Mouse (Mus musculus): ENCODE results near the gene Usp49.
"Not testable (repeated sequence)": the region's sequence is repeated elsewhere in the genome, so short reads cannot be mapped to it uniquely, and the experiment has no call there.

Usp49 gene

DNA sequence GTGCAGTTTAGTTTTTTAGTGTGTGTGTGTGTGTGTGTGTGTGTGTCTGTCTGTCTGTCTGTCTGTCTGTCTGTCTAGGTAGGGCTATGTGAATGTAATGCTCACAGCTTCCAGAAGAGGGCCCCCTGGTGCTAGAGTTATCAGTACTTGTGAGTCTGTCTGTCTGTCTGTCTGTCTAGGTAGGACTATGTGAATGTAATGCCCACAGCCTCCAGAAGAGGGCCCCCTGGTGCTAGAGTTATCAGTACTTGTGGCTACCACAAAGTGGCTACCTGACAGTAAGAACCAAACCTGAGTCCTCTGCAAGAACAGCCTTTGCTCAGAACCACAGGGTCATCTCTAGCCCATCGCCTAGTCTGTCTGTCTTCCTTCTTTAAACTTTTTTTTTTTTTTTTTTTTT lies 16.2 kb downstream of the Usp49 start:
- peak; percentile 32 to 40 for DNase-seq (ENCODE audit: low spot score in 2 of 2)

DNA sequence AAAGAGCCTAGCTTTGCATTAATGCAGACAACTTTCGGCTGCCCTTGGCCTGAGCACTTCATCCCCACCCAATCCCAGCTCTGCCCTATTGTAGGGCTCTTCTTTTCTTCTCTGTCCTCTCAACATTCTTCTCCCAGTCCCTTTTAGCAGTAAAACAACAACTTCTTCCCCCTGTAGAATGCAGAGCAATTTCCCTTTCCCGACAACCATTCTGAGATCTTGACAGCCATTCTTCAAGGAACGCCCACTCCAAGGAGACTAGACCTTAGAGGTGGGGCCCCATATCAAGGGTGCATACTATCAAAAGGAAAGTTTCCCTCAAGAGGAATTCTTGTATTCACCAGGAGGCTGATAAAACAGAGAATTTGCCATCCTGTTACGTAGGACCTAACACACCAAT lies 18.5 kb downstream of the Usp49 start:
- DNase-seq (ENCODE audit: low spot score in 2 of 2), result no peak

DNA sequence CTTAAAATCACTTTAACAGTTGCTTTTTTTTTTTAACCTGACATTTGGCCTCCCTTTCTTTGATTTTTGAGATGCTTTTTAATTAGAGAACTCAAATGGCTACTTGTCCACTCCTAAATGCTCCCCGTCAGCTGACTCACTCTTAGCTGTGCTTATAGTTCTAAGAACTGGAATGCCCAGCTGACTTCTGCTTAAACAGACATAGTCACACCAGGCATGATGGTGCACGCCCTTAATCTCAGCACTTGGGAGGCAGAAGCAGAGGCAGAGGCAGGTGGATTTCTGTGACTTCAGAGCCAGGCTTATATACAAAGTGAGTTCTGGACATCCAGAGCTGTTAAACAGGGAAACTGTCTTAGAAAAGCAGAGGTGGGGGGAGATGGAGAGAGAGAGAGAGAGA lies 21.5 kb downstream of the Usp49 start:
- no peak for DNase-seq (ENCODE audit: low spot score in 2 of 2)

DNA sequence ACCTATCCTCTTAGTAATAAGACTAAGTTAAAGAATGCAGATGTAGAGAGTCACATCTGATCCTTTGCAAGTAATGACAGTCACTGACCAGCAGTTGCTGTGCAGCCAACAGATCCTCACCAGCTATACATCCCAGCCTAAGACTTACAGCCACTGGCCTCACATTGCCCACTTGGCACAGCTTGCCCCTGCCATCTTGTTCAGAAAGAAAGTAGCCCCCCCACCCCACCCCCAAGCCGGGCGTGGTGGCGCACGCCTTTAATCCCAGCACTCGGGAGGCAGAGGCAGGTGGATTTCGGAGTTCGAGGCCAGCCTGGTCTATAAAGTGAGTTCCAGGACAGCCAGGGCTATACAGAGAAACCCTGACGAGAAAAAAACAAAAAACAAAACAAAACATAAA lies 23.9 kb downstream of the Usp49 start:
- DNase-seq (ENCODE audit: low spot score in 2 of 2), result not testable (repeated sequence)

DNA sequence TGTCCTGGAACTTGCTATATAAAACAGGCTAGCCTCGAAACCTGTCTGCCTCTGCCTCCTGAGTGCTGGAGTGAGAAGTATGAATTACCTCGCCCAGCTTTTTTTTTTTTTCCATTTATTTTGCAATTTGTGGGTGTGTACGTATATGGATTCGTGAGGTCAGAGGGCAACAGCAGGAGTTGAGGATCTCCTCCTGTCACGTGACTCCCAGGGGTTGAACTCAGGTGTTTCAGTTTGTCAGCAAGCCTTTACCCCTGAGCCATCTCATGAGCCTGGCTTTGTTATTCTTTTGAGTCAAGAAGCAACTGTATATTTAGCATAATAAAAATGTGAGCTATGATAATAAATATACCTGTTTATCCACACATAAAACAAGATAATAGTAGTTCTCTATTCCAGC lies 25.2 kb downstream of the Usp49 start:
- no peak for DNase-seq (ENCODE audit: low spot score in 2 of 2)

DNA sequence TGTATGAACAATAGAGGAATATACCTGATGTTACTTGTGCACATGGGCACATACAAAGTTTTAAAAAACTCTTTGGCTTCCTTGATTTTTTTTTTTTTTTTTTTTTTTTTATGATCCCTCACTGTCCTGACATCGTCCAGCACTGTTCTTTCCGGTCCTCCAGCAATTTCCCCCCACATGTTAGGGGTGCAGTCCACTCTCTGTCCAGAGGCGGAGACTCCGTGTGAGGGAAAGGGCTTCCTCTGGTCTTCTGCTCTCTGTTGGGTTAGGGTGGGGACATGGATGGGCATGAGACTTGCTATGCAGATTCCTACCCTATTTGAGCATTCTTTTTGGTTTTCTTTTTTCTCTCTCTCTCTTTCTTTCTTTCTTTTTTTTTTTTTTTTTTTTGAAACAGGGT lies 27.4 kb downstream of the Usp49 start:
- no peak for DNase-seq (ENCODE audit: low spot score in 2 of 2)

DNA sequence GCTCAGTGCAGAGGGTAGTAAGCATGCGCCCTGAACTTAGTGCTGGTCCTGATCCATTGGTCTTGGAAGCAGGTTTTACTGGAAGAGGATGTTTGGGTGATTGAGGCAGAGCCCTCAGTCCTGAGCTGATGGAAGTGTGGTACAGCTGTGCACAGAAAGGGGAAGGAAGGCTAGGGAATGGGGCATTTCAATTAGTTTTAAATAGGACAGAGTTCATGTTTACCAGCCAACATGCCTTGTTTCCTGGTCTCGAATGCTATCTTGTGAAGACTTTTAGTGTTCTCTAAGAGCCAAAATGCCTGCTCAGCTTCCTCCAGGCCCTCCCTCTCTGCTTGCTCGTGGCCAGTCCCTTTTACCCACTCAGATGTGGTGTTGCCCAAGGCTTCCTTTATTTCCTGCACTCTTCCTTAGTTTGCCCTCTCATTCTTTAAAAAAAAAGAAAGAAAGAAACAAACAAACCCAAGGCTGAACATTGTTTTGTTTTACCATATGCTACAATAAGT lies 28.3 kb downstream of the Usp49 start:
- DNase-seq (ENCODE audit: low spot score in 2 of 2), result no peak

DNA sequence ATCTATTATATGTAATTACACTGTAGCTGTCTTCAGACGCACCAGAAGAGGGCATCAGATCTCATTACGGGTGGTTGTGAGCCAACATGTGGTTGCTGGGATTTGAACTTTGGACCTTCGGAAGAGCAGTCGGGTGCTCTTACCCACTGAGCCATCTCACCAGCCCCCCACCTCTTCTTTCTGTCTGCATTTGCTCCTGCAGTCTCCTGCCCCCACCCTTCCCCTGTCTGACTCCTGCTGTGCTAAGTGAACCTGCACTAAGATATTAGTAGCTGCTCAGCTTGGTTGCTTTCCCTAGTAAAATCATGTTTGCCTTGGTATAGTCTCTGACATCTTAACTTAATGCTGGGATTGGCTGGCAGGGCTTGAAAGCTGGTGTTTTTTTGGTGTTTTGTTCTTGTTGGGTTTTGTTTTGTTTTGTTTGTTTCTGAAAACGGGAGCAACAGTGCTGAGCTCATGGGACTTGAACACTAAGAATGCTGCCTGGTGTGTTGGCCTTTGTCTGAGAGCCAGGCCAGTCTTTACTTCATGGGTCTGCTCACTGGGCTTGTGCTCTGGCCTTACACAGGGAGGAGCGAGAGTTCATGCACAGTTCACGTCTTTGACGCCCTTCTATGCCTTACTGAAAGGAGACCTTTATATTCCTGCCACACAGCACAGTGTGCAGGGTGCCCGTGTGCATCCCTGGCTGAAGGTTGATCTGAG lies 32.7 kb downstream of the Usp49 start:
- DNase-seq (ENCODE audit: low spot score in 2 of 2), result no peak

DNA sequence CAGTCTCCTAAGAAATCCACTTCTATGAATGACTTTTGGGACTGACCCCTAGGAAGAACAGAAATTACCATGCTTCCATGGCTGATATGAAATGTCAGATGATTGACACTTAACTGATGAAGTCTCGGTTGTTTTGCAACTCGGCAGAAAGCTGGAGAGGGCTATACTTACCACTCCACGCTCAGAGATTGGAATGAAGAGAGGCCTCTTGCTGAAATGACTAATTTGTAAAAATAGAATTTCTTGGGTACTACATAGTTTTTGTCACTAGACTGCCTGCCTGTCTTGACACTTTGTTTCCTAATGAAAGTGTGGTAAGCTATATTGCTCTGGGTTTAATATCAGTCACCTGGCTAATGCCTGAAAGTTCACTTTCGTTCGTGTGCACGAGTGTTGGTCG lies 34.0 kb downstream of the Usp49 start:
- no peak for DNase-seq (ENCODE audit: low spot score in 2 of 2)

DNA sequence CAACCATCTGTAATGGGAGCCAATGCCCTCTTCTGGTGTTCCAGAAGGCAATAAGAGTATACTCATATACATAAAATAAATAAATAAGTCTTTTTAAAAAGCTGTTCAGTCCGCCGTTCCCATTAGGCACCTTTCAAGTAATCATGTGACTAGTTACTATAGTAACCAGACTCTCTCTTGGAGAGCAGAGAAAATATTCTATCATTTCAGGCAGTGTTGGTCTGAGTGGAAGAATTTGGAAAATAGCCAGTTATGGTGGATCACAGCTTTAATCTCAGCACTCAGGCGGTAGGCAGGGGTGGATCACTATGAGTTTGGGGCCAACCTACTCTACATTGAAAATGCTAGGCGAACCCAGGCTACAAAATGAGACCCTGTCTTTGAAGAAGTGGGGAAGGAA lies 38.7 kb downstream of the Usp49 start:
- DNase-seq (ENCODE audit: low spot score in 2 of 2), result no peak

DNA sequence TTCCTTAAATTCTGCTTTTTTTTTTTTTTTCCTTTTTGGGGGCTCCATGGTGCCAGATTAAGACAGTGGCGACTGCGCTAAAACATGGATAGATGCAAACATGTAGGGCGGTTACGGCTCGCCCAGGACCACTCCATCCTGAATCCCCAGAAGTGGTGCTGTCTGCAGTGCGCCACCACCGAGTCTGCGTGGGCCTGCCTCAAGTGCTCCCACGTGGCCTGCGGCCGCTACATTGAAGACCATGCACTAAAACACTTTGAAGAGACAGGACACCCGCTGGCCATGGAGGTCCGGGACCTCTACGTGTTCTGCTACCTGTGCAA lies 41.5 kb downstream of the Usp49 start:
- DNase-seq (ENCODE audit: low spot score in 2 of 2), result no peak

DNA sequence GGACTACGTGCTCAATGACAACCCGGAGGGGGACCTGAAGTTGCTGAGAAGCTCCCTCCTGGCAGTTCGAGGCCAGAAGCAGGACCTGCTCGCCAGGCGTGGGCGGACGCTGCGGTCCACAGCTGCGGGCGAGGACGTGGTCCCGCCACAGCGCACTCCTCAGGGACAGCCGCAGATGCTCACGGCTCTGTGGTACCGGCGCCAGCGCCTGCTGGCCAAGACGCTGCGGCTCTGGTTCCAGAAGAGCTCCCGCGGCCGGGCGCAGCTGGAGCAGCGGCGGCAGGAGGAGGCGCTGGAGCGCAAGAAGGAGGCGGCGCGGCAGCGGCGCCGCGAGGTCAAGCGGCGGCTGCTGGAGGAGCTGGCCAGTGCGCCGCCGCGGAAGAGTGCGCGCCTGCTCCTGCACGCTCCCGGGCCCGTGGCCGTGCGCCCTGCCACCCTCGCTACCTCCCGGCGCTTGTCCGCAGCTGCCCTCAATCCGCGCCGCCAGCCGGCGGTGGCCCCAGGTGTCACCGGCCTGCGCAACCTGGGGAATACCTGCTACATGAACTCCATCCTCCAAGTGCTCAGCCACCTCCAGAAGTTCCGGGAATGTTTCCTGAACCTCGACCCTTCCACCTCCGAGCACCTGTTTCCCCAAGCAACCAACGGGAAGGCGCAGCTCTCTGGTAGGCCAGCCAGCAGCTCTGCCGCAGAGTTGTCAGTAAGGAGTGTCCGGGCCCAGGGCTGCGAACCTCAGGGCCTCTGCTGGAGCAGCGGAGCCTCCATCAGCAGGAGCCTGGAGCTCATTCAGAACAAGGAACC lies 42.0 kb downstream of the Usp49 start:
- DNase-seq (ENCODE audit: low spot score in 2 of 2), result peak; percentile 46 to 66

DNA sequence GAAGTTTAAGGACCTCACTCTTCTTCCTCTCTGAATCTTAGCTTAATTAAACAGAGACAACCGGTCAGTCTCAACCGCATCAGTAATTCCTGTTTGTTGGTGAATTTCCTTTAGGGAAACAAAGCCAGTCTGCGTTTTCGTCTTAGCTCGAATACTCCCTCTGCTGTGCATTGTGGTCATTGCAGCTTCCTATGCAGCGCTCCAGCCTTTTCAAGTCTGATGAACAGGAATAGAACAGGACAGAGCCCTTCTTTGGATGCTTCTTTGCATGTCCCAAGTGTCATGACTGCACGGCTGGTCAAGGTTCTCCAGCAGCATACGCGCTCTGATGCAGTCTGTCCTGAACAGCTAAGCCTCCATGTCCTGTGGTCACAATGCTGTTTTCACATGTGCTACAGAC lies 46.1 kb downstream of the Usp49 start:
- peak; percentile 50 to 69 for DNase-seq (ENCODE audit: low spot score in 2 of 2)

DNA sequence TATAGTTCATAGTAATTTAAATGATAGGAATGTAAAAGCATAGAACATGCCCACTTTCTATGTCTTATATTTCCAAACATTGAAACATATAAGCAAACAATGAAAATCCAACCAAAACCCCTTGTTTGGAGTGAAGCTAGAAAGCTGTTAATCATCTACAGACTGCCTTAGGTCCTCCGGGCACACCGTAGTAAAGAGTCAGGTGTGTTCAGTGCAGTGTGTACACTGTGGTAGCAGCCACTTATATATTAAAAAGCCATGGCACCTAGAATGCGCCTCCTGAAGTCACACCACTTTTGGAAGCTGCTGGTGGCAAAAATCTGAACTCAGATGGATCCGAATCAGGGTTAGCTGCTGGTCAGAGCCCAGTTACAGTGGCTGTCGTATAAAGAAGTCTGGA lies 47.7 kb downstream of the Usp49 start:
- DNase-seq (ENCODE audit: low spot score in 2 of 2), result no peak

DNA sequence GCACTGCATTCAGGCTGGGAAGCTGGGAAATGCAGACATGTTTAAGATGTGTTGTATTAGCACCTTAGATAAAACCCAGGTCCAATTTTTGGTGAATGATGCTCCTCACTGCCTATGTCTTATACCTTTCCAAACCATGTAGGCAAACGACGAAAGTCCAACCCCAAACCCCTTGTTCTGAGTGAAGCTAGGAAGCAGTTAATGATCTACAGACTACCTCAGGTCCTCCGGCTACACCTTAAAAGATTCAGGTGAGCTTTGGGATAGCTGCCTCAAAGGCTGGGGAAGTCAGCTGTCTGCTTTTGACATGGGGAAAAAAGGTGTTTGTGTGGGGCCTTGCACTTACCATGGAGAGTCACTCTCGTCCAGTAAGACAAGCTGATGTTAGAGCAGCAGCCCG lies 48.2 kb downstream of the Usp49 start:
- no peak for DNase-seq (ENCODE audit: low spot score in 2 of 2)

DNA sequence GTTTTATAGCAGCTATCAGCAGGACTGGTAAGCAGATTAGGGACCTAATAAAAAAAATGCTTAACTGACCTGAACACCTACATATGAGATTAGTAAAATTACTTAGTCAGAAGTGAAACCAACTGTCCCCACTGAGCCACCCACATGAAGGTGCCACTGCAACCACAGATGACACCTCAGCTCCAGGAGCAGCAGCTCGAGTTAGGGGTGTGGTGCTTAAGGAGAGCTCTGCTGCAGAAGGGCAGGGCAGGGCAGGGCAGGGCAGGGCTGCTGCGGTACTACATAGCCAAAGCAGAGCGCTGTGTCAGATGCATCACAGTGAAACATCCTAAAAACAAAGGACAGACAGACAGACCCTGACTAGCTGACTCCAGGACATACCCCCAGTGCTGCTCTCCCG lies 52.3 kb downstream of the Usp49 start:
- no peak for DNase-seq (ENCODE audit: low spot score in 2 of 2)

DNA sequence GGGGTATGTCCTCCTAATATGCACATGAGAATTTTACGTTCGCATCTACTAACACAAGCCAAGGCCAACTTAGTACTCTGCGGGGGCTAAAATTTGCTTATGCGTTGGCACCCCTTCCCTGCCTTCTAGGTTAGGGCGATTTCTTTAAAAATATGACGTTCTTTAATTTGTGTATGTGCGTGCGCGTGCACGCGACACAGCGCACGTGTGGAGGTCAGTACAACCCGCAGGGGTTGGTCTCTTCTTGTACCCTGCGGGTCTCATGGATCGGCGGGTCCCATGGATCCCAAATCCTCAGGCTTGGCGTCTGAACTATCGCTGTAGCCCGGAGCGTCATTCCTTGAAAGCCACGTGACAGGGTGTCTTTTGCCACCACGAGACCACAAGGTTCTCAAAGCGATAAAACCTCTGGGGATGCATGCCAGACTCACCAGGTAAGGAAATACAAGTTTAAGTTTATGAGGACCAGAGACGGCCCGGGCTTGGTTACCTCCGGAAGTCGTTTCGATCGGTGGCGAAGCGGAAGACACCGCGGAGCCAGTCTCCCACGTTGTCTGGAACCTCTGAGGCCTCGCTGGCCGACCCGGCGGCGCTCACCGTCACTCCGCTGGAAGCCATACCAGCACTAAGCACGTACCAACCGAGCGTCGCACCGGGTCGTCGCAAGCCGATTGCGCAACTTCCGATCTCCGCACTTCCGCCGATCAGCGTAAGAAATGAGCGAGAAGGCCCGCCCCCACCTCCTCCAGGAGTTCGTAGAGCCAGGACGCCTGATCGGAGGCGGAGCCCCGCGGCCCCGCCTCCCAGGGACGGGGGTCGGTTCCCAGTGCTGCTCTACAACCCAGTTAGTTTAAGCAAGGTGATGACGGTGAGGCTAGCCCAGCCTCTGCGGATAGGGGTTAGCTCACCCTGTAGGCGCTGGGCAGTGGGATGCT lies 57.2 kb downstream of the Usp49 start:
- DNase-seq (ENCODE audit: low spot score in 2 of 2), result peak; percentile 87 to 94

DNA sequence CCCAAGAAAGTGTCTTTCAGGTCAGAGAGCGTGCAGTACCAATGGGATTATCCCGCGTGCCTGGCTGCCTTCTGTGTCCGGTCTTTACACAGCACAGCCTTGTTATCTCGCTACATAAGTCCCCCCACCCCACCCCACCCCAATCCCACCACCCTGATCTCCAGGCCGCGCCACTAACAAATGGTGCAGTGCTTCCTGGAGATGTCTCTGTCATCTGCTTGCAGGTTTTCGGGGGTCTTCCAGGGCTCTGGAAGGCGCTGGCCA lies 57.8 kb downstream of the Usp49 start, which contains the start of gene Tomm6:
Tomm6 (minus strand) TSS at position 43 of the 264 bp plus-strand sequence.
- DNase-seq (ENCODE audit: low spot score in 2 of 2), result no peak

DNA sequence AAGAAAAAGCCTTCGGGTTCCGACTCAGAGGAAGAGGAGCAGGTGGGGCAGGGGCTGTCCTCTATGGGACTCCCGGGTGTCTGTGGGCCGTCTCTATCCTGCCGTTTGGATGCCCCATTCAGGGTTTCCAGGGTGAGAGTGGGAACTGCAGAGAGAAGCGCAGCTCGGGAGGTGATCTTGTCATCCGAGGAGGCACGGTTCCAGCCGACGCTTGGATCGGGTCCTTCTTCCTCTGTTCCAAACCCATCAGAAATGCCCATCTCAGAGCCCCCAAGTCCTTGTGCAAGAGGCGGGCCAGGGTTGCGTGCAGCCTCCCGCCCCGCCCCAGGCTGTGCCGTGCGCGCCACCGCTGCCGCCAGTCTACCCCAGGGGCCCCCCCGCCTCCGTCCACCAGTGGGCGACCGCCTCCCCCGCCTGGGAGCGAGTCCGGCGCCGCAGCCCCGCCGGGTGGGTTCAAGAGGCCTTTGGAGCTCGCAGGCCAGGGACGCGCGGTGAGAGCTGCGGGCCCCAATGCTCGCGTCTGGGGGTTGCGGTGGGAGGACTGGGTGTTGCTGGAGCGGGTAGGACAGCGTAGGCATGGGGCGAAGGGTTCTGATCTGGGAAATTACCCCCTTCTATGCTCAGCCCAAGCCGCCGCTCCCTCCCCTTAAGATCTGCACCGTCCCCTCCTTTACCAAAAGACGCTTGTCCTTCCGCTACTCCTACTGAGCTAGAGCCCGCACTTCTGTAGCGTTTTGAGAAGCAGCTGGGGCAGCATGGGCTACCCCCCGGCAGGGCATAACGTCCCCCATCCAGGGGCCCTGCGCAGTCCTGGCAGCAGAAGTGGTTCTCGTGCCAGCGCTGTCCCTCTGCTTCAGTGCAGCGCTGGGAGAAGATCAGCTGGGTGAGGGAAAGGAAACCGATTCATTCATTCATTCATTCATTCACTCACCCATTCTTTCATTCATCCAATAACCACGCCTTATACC lies 58.4 kb downstream of the Usp49 start, which contains the start of gene Frs3:
Frs3 (plus strand) TSS at position 423 of the 968 bp plus-strand sequence.
- DNase-seq (ENCODE audit: low spot score in 2 of 2), result peak in 1 of 2 experiments; percentile 55

DNA sequence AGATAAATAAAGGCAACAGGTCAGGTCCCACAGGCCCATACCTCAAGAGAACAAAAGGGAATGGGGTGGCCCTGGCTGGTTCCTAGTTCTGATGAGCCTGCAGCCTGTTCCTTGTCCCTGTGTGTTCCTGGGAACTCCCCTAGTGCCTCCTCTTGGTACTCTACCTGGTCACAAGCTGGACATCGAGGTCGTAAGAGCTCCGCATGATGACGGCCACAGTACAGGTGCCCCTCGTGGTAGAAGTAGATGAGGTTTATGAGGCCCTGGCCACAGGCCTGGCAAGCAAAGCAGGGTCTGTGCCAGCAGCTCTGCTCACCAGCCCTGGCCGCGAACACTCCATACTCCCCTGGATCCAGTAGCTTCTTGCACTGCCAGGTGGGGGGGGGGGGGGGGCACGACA lies 59.4 kb downstream of the Usp49 start:
- DNase-seq (ENCODE audit: low spot score in 2 of 2), result no peak

DNA sequence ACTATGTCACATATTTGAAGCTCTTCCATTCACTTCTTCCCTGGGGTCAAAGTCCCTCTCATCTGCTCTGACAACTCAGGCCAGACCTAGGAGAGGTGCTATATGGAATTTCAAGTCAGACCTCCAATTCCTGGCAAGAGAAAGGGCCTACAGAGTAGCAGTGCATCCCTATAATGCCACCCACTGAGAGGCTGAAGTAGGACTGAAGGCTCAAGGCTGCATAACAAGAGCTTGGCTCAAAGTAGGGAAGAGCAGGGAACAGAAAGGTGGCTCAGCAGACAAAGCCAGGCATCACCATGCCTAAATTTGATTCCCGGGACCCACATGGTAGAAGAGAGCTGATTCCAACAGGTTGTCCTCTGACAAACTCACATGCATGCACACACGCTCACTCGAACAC lies 61.2 kb downstream of the Usp49 start:
- no peak for DNase-seq (ENCODE audit: low spot score in 2 of 2)

Measured in urinary bladder, postnatal 36 days (tissue).